Mouse (Mus musculus): Measurements from ENCODE around the gene Rhcg.

DNA sequence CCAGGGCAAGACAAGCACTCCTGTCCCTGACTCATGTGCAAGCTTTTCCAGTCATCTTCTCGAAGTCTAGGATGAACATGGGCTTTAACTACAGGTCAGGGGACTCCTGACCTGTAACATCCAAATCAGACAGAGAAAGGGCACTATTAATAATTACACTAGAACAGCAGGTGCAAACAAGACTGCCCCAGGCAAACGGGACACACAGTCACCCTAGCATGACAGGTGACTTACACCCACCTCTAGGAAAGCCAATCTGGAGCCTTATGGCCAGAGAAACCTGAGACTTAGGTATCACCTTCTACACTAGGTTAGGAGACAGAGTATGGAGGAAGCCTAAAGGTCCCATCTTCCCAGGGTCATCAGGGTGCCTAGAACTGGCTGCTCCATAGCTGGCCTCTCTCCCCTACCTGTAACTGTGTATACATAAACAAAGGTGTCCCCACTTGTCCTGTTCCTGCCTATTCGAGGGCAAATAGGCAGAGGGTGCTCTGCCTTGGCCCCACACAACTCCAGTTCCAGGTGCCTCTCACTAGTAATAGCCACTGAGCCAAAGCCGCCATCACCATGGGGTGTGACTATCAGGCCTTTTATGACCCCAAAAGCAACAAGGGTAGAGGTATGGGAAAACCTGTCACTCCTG lies 10.9 kb upstream of the Rhcg start:
- no peak for TF ChIP-seq CTCF (IDR thresholded peaks at IDR 0.05)
- no peak for TF ChIP-seq EP300 (IDR thresholded peaks at IDR 0.05)

Data from lung, postnatal 0 days (tissue).